Mouse (Mus musculus): ENCODE measurements around the gene Fgd6. TPM values are rescaled to one million over a fixed set of nuclear protein-coding genes. Genes with fewer than 3 reads are reported as not detected.

Fgd6 gene
- polyA plus RNA-seq, 1 experiment from 2014 or later = 3.3 TPM

DNA sequence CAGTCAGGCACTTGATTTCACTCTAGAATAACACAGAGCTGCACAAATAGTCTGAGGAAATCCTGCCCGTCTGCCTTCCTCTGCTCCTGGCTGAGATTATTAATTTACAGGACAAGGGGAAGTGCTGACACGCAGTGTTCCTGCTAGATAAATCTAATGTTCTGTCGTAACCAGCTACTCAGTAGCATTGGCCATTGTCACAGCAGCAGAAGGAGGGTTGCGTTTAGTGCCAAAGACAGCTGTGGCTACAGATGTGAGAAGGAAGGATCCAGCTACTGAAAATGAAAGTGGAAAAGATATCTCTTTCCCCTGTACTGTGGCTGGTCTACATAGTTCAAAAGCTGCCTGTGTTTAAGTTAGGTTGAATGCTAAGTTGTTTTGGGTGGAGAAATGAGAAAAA, 71.4 kb downstream of the Fgd6 start:
- Histone ChIP-seq H3K4me1 (no peaks in the 10 kb centered on the region), H3K27ac (no peak overlapping the region), H3K36me3 (replicated peaks) (0 out of 2 replicates have a peak, but pooled peaks cover 3% of the 10 kb centered on the region), H3K27me3 (no peaks in the 10 kb centered on the region), H3K9ac (no peak overlapping the region), H3K9me3 (no peaks in the 10 kb centered on the region), H3K4me2 (no peak overlapping the region), H3K4me3 (replicated peaks) (no peak overlapping the region)
- no peak for ATAC-seq (ENCODE audit: low FRiP score)
- WGBS = 85% methylated on average over 4 of the region's 4 CpGs

GRCm38 (mm10) chr10:94107607-94108006, 71.8 kb downstream of the Fgd6 start:
- no peak overlapping the region for H3K27ac ChIP-seq
- no peak overlapping the region for H3K9ac ChIP-seq
- no peaks in the 10 kb centered on the region for H3K27me3 ChIP-seq
- no peak overlapping the region for H3K4me2 ChIP-seq
- no peak overlapping the region for H3K4me3 ChIP-seq (replicated peaks)
- WGBS = 93% methylated on average over 7 of the region's 7 CpGs
- H3K4me1 ChIP-seq = no peaks in the 10 kb centered on the region
- H3K36me3 ChIP-seq (replicated peaks) = 0 out of 2 replicates have a peak, but pooled peaks cover 3% of the 10 kb centered on the region
- H3K9me3 ChIP-seq = no peaks in the 10 kb centered on the region
- ATAC-seq (ENCODE audit: low FRiP score) = no peak

- no peak overlapping the region for H3K9ac ChIP-seq
- H3K4me1 ChIP-seq = no peaks in the 10 kb centered on the region
- no peak overlapping the region for H3K4me2 ChIP-seq
- no peaks in the 10 kb centered on the region for H3K9me3 ChIP-seq
- ATAC-seq (ENCODE audit: low FRiP score) = no peak
- H3K36me3 ChIP-seq (replicated peaks) = 0 out of 2 replicates have a peak, but pooled peaks cover 3% of the 10 kb centered on the region
- H3K27ac ChIP-seq = no peak overlapping the region
- no peaks in the 10 kb centered on the region for H3K27me3 ChIP-seq
- no peak overlapping the region for H3K4me3 ChIP-seq (replicated peaks)
- WGBS = 91% methylated on average over 6 of the region's 6 CpGs
These were observed 73.0 kb downstream of the Fgd6 start for GRCm38 (mm10) chr10:94108791-94109190.

GRCm38 (mm10) chr10:94110834-94111754, 75.3 kb downstream of the Fgd6 start:
- Histone ChIP-seq H3K4me2 (no peak overlapping the region), H3K27ac (no peak overlapping the region), H3K4me3 (replicated peaks) (no peak overlapping the region), H3K9ac (no peak overlapping the region), H3K27me3 (no peaks in the 10 kb centered on the region), H3K9me3 (no peaks in the 10 kb centered on the region), H3K4me1 (no peaks in the 10 kb centered on the region), H3K36me3 (replicated peaks) (no peaks in the 10 kb centered on the region)
- WGBS = 78% methylated on average over 9 of the region's 9 CpGs
- no peak for ATAC-seq (ENCODE audit: low FRiP score)

DNA sequence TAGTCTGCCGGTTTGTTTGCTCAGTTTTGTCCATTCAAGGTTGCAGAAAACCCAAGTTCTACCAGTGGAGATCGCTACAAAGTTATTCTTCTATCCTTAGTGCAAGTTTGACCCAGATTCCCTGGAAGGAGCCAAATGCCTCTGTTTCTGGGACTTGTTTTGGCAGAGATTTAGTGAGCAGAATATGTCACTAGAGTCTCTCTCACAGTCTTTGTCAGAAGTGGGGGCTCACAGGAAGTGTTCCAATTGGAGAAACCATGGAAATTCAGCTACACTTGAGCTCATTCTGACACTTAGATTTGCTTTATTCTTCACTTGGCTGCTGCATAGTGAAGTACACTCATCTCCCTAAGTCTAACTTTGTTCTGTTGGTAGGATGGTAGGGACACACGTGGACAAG, 76.4 kb downstream of the Fgd6 start:
- no peaks in the 10 kb centered on the region for H3K4me1 ChIP-seq
- H3K4me3 ChIP-seq (replicated peaks) = no peak overlapping the region
- H3K27ac ChIP-seq = no peak overlapping the region
- no peaks in the 10 kb centered on the region for H3K36me3 ChIP-seq (replicated peaks)
- WGBS = 82% methylated on average over 3 of the region's 3 CpGs
- H3K4me2 ChIP-seq = no peak overlapping the region
- H3K9me3 ChIP-seq = no peaks in the 10 kb centered on the region
- H3K27me3 ChIP-seq = no peaks in the 10 kb centered on the region
- no peak for ATAC-seq (ENCODE audit: low FRiP score)
- H3K9ac ChIP-seq = no peak overlapping the region

DNA sequence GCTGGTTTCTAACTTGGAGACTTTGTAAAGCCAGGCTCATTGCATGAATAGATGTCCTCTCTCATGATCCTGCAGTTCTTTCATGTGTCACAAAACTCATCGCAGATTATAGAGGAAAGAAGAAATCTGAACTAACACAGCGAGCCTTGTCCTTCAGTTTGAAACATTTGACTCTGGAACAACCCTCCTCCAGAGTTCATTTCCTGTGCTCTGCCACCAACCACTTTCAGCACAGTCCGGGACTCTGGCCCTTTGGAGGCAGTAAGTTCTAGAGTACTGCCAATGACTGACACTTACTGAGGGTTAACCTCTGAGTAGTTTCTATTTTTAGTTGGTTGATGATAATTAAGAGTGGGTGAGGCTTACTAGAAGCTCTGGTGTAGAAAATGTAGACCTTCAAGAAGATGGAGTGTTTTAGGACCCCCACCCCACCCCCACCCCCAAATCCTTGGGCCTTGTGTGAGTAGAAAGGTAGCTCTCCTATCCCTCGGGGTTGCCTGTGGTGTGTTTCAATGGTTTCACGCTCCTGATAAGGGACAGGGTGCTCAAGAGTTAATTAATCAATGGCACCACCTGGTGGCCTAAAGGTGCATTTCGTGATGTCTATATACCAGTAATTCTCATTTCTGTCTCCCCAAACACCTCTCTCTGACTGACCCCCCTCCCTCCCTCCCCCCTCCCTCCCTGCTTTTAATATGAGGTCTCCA, 80.2 kb downstream of the Fgd6 start:
- Histone ChIP-seq H3K4me2 (no peak overlapping the region), H3K4me1 (no peaks in the 10 kb centered on the region), H3K9ac (no peak overlapping the region), H3K27ac (no peak overlapping the region), H3K9me3 (no peaks in the 10 kb centered on the region), H3K36me3 (replicated peaks) (no peaks in the 10 kb centered on the region), H3K4me3 (replicated peaks) (no peak overlapping the region), H3K27me3 (no peaks in the 10 kb centered on the region)
- WGBS = 36% methylated on average over 6 of the region's 6 CpGs
- ATAC-seq (ENCODE audit: low FRiP score) = peak; percentile 83

- ATAC-seq (ENCODE audit: low FRiP score) = no peak
- Histone ChIP-seq H3K4me2 (no peak overlapping the region), H3K9me3 (no peaks in the 10 kb centered on the region), H3K4me3 (replicated peaks) (no peak overlapping the region), H3K4me1 (no peaks in the 10 kb centered on the region), H3K27me3 (no peaks in the 10 kb centered on the region), H3K36me3 (replicated peaks) (no peaks in the 10 kb centered on the region), H3K9ac (no peak overlapping the region), H3K27ac (no peak overlapping the region)
- WGBS = 84% methylated on average over 12 of the region's 12 CpGs
These were observed 81.1 kb downstream of the Fgd6 start for GRCm38 (mm10) chr10:94116781-94117340.

- ATAC-seq (ENCODE audit: low FRiP score) = no peak
- H3K27ac ChIP-seq = no peak overlapping the region
- H3K4me1 ChIP-seq = no peaks in the 10 kb centered on the region
- no peak overlapping the region for H3K9ac ChIP-seq
- no peaks in the 10 kb centered on the region for H3K27me3 ChIP-seq
- H3K36me3 ChIP-seq (replicated peaks) = no peaks in the 10 kb centered on the region
- H3K4me3 ChIP-seq (replicated peaks) = no peak overlapping the region
- H3K4me2 ChIP-seq = no peak overlapping the region
- no peaks in the 10 kb centered on the region for H3K9me3 ChIP-seq
- WGBS = 96% methylated on average over 3 of the region's 3 CpGs
These were observed 82.1 kb downstream of the Fgd6 start for GRCm38 (mm10) chr10:94117916-94118315.

DNA sequence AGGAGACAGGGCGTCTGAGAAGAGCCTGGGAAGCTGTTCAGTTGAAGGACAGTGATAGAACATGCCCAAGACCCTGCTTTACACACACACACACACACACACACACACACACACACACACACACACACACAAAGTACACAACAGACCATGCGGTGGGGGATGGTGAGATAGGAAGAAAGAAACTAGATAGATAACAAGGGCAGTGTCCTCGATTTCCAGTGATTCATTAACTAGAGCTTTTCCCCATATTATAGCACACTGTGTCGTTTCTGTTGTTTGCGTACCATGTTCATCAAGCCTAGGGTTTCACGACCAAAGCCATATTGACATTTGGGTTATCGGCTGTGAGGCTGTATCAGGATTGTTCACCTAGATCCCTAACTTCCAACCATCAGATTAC, 83.2 kb downstream of the Fgd6 start:
- no peak overlapping the region for H3K27ac ChIP-seq
- no peaks in the 10 kb centered on the region for H3K9me3 ChIP-seq
- H3K4me2 ChIP-seq = no peak overlapping the region
- H3K4me1 ChIP-seq = no peaks in the 10 kb centered on the region
- H3K36me3 ChIP-seq (replicated peaks) = no peaks in the 10 kb centered on the region; the same call in 1 of the 2 replicates
- WGBS = 93% methylated on average over 7 of the region's 7 CpGs
- no peak for ATAC-seq (ENCODE audit: low FRiP score)
- H3K27me3 ChIP-seq = no peaks in the 10 kb centered on the region
- no peak overlapping the region for H3K4me3 ChIP-seq (replicated peaks)
- H3K9ac ChIP-seq = no peak overlapping the region

- H3K36me3 ChIP-seq (replicated peaks) = no peaks in the 10 kb centered on the region; the same call in 1 of the 2 replicates
- H3K4me2 ChIP-seq = no peak overlapping the region
- WGBS = 90% methylated on average over 9 of the region's 9 CpGs
- no peak overlapping the region for H3K4me3 ChIP-seq (replicated peaks)
- H3K27ac ChIP-seq = no peak overlapping the region
- no peaks in the 10 kb centered on the region for H3K27me3 ChIP-seq
- H3K9me3 ChIP-seq = no peaks in the 10 kb centered on the region
- no peaks in the 10 kb centered on the region for H3K4me1 ChIP-seq
- ATAC-seq (ENCODE audit: low FRiP score) = no peak
- no peak overlapping the region for H3K9ac ChIP-seq
These were observed 84.9 kb downstream of the Fgd6 start for GRCm38 (mm10) chr10:94120676-94121075.

GRCm38 (mm10) chr10:94122595-94122994, 86.8 kb downstream of the Fgd6 start:
- no peaks in the 10 kb centered on the region; the same call in 1 of the 2 replicates for H3K36me3 ChIP-seq (replicated peaks)
- H3K4me2 ChIP-seq = no peak overlapping the region
- H3K9ac ChIP-seq = no peak overlapping the region
- H3K27ac ChIP-seq = no peak overlapping the region
- no peaks in the 10 kb centered on the region for H3K9me3 ChIP-seq
- no peak overlapping the region for H3K4me3 ChIP-seq (replicated peaks)
- H3K27me3 ChIP-seq = no peaks in the 10 kb centered on the region
- no peaks in the 10 kb centered on the region for H3K4me1 ChIP-seq
- 92% methylated on average over 7 of the region's 7 CpGs for WGBS
- no peak for ATAC-seq (ENCODE audit: low FRiP score)

GRCm38 (mm10) chr10:94123581-94123980, 87.8 kb downstream of the Fgd6 start:
- Histone ChIP-seq H3K36me3 (replicated peaks) (no peaks in the 10 kb centered on the region; the same call in 1 of the 2 replicates), H3K4me2 (no peak overlapping the region), H3K27ac (no peak overlapping the region), H3K27me3 (no peaks in the 10 kb centered on the region), H3K9me3 (no peaks in the 10 kb centered on the region), H3K4me1 (peaks cover 2% of the 10 kb centered on the region; the same call in 1 of the 2 replicates), H3K9ac (no peak overlapping the region), H3K4me3 (replicated peaks) (no peak overlapping the region)
- WGBS = 93% methylated on average over 5 of the region's 5 CpGs
- no peak for ATAC-seq (ENCODE audit: low FRiP score)

Data from forebrain, embryonic 12.5 days (tissue).